Mouse (Mus musculus): ENCODE data around the gene 3425401B19Rik. TPM values are rescaled to one million over a fixed set of nuclear protein-coding genes. Genes with fewer than 3 reads are reported as not detected.
A peak's percentile ranks its signal among the peaks of the same experiment; 100 is the strongest.

3425401B19Rik gene
- polyA plus RNA-seq, 1 experiment from 2014 or later, result 0.30 TPM

DNA sequence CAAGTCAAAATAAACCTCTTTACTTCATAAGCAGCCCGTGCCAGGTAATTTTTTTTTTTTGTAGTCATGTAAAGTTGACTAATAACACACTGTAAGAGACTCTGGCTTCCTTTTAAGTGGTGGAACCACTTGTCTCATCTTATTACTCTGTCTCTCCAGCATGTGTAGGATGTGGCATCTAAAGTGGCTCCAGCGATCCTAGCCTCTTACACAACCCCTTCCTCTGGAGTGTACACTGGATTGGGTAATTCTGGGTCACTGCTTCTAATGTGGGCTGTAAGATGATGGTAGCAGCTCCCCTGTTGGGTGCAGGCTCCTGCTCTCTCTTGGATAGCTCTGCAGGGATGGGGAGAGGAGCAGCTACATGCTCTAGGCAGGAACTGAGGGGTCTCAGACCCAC, 46.6 kb downstream of the 3425401B19Rik start:
- Histone ChIP-seq H3K4me1 (no peaks in the 10 kb centered on the region), H3K36me3 (no peaks in the 10 kb centered on the region), H3K9me3 (no peaks in the 10 kb centered on the region), H3K27me3 (replicated peaks) (no peaks in the 10 kb centered on the region), H3K4me3 (replicated peaks) (no peak overlapping the region), H3K9ac (no peak overlapping the region), H3K27ac (no peak overlapping the region), H3K4me2 (no peak overlapping the region)
- ATAC-seq (ENCODE audit: insufficient read depth, low FRiP score, low read depth), result no peak
- 87% methylated on average over 2 of the region's 2 CpGs for WGBS

DNA sequence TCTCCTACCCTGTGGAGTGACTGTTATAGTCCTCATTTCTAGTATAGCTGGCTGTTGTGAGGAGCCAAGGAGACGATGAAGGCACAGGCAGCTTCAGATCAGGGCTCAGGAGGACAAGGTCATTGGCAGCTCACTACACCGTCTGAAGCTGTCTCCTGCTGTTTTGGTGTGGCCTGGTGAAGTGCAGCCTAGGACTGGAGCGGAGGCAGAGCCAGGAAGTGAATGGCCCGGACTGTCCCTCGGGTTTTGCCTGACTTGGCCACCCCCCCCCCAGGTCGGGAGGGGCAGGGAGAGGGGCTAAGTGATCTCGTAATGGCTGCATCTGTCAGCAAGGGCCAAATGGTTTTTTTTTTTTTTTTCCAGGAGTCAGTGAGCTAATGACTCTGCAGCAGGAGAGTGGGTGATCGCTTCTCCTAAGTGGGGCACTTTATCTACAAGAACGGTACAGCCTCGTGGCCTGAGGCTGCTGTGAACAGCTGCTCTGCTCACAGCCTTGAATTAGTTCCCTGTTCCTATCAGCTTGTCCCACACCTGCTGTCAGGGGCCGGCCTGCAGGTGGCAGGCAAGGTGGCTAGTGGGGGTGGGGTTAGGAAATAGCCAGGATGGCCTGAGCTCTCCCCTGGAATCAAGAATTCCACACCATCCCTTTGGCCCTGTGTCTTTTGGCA, 50.9 kb downstream of the 3425401B19Rik start:
- ATAC-seq (ENCODE audit: insufficient read depth, low FRiP score, low read depth), result peak; percentile 63; the same call in 1 of the 2 replicates
- Histone ChIP-seq H3K4me1 (no peaks in the 10 kb centered on the region), H3K4me2 (no peak overlapping the region)

DNA sequence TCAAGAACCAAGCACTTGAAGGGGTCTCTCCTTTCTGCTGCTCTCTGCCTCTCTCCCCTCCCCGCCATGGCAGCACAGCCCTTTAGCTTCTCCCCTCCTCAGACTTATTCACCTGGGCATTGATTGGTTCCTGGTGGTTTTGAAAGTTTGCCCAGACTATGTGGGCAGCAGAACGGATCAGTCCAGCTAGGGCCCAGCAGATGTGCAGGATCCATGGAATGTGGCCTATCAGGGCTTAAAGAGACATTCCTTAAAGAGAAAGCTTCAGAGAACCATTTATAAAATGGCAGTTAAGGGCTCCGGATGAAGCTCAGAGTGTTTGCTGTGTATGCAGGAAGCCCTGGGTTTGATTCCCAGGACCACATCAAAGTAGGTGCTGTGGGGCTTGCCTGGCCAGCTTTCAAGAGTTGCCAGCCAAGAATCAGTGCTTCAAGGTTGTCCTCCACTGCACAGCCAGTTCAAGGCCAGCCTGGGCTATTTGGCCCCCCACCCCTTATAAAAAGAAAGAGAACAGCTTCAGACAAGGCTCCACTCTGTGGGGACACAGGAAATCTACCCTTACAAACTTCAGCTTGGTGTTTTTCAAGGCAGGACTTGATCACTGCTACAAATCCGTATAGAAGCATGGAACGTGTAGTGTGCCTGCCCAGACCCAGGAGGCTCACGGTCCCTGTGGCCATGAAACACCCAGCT, 52.0 kb downstream of the 3425401B19Rik start:
- Histone ChIP-seq H3K9me3 (no peaks in the 10 kb centered on the region), H3K9ac (no peak overlapping the region), H3K27ac (no peak overlapping the region), H3K4me2 (no peak overlapping the region), H3K27me3 (replicated peaks) (no peaks in the 10 kb centered on the region), H3K4me3 (replicated peaks) (no peak overlapping the region), H3K4me1 (no peaks in the 10 kb centered on the region), H3K36me3 (no peaks in the 10 kb centered on the region)
- ATAC-seq (ENCODE audit: insufficient read depth, low FRiP score, low read depth), result no peak
- 67% methylated on average over 6 of the region's 6 CpGs for WGBS

More for the DNA sequence above, 50.9 kb downstream of the 3425401B19Rik start:
- H3K27ac ChIP-seq, result no peak overlapping the region; the same call in 1 of the 2 replicates
- H3K36me3 ChIP-seq, result no peaks in the 10 kb centered on the region
- H3K9ac ChIP-seq, result no peak overlapping the region
- no peaks in the 10 kb centered on the region for H3K27me3 ChIP-seq (replicated peaks)
- H3K9me3 ChIP-seq, result no peaks in the 10 kb centered on the region
- no peak overlapping the region for H3K4me3 ChIP-seq (replicated peaks)
- 17% methylated on average over 11 of the region's 11 CpGs for WGBS

DNA sequence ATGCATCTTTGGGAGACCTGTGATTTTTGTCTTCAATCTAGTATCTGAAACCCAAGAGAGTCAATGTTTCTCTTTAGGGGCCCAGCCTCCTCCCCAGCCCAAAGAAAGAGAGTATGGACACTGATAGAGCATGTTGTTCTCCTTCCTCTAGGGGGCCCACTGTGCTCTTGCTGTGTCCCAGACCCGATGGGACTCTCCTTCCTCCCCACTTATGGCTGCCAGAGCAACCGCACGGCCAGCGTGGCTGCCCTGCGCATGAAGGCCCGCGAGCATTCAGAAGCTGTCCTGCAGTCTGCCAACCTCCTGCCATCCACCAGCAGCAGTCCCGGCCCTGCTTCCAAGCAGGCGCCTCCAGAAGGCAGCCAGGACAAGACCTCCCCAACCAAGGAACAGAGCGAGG, 56.5 kb downstream of the 3425401B19Rik start:
- Histone ChIP-seq H3K27me3 (replicated peaks) (no peaks in the 10 kb centered on the region), H3K4me1 (no peaks in the 10 kb centered on the region), H3K4me3 (replicated peaks) (no peak overlapping the region), H3K27ac (no peak overlapping the region), H3K36me3 (no peaks in the 10 kb centered on the region), H3K4me2 (no peak overlapping the region), H3K9me3 (no peaks in the 10 kb centered on the region), H3K9ac (no peak overlapping the region)
- no peak for ATAC-seq (ENCODE audit: insufficient read depth, low FRiP score, low read depth)
- WGBS, result 38% methylated on average over 10 of the region's 10 CpGs

DNA sequence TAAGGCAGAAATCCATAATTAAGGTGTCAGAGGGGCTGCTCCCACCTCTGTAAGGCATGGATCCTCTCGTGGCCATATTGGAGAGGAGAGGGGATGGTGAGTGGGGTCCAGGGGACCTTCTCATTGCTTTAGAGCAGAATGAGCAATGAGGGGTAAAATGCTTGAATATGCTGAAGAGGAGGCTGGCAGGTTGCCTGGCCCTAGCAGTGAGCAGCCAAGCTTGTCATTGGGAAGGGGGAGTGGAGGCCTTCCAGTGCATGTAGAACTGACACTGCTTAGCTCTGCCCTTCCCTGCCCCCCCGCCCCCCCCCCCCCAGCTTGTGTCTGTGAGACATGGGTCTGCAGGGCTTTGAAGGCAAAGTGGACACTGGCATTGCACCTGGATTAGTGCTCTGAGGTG, 57.8 kb downstream of the 3425401B19Rik start:
- ATAC-seq (ENCODE audit: insufficient read depth, low FRiP score, low read depth), result no peak
- Histone ChIP-seq H3K27me3 (replicated peaks) (no peaks in the 10 kb centered on the region), H3K9me3 (no peaks in the 10 kb centered on the region), H3K9ac (no peak overlapping the region), H3K4me2 (no peak overlapping the region), H3K36me3 (no peaks in the 10 kb centered on the region), H3K27ac (no peak overlapping the region), H3K4me1 (no peaks in the 10 kb centered on the region), H3K4me3 (replicated peaks) (no peak overlapping the region)
- 48% methylated on average over 2 of the region's 2 CpGs for WGBS

DNA sequence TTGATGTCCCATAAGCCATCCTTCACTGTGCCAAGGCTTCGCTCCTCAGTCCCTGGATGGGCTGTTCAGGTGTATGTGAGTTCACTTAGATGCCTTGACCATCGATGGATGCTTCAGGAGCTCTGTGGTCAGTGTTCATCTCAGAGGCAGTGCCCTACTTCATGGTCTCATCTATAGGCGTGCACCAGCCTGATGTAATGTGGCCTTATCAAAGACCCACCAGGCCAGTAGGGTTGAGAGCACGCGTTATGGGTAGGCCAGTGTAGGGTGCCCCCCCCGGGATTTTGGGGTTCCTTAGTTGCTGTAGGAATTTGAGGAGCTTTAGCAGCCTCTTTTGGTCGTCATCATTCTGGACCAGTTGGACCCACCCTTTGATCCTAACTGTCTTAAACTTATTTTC, 60.3 kb downstream of the 3425401B19Rik start:
- no peaks in the 10 kb centered on the region for H3K36me3 ChIP-seq
- WGBS, result 81% methylated on average over 7 of the region's 7 CpGs
- H3K9ac ChIP-seq, result no peak overlapping the region
- H3K27me3 ChIP-seq (replicated peaks), result no peaks in the 10 kb centered on the region
- H3K27ac ChIP-seq, result no peak overlapping the region
- no peaks in the 10 kb centered on the region for H3K9me3 ChIP-seq
- no peaks in the 10 kb centered on the region for H3K4me1 ChIP-seq
- no peak overlapping the region for H3K4me3 ChIP-seq (replicated peaks)
- ATAC-seq (ENCODE audit: insufficient read depth, low FRiP score, low read depth), result no peak
- no peak overlapping the region for H3K4me2 ChIP-seq

DNA sequence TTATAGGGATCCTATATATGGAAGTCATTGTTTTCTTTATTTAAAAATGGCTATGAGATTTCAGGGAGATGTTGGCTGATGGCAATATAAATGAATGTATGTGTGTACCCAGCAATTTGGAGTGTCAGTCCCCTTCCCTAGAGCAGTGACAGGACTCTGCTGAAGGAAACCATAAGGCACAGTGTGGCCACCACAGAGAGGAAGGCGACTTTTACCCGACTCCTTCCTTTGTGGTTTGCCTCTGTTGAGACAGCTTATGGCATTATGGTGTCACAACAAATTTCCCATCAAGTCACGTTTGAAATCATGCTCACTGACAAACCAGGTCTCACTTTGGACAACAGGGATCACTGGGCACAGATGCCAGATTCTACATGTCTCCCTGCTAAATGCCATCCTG, 60.8 kb downstream of the 3425401B19Rik start:
- ATAC-seq (ENCODE audit: insufficient read depth, low FRiP score, low read depth), result no peak
- WGBS, result 70% methylated on average over 3 of the region's 3 CpGs

DNA sequence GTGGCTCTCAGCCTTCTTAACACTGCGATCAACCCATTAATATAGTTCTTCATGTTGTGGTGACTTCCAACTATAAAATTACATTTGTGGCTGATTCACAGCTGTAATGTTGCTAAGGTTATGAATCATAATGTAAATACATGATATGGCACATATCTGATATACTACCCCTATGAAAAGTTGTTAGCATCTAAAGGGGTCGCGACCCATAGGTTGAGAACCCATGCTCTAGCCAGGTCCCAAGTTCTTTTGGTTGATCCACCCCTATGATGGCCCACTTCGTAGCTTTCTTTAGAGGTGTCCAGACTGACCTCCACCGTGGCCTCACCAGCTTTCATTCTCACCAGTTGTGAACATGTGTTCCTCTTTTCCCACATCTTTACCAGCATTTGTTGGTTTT, 67.8 kb downstream of the 3425401B19Rik start:
- Histone ChIP-seq H3K9ac (no peak overlapping the region), H3K4me2 (no peak overlapping the region), H3K27ac (no peak overlapping the region), H3K36me3 (no peaks in the 10 kb centered on the region), H3K27me3 (replicated peaks) (no peaks in the 10 kb centered on the region), H3K9me3 (no peaks in the 10 kb centered on the region), H3K4me3 (replicated peaks) (no peak overlapping the region), H3K4me1 (no peaks in the 10 kb centered on the region)
- 85% methylated on average over 5 of the region's 5 CpGs for WGBS
- ATAC-seq (ENCODE audit: insufficient read depth, low FRiP score, low read depth), result no peak

More for the DNA sequence above, 60.8 kb downstream of the 3425401B19Rik start:
- H3K4me1 ChIP-seq, result no peaks in the 10 kb centered on the region
- no peak overlapping the region for H3K4me3 ChIP-seq (replicated peaks)
- no peaks in the 10 kb centered on the region for H3K9me3 ChIP-seq
- H3K36me3 ChIP-seq, result no peaks in the 10 kb centered on the region
- no peaks in the 10 kb centered on the region for H3K27me3 ChIP-seq (replicated peaks)
- H3K27ac ChIP-seq, result no peak overlapping the region
- no peak overlapping the region for H3K4me2 ChIP-seq
- H3K9ac ChIP-seq, result no peak overlapping the region

DNA sequence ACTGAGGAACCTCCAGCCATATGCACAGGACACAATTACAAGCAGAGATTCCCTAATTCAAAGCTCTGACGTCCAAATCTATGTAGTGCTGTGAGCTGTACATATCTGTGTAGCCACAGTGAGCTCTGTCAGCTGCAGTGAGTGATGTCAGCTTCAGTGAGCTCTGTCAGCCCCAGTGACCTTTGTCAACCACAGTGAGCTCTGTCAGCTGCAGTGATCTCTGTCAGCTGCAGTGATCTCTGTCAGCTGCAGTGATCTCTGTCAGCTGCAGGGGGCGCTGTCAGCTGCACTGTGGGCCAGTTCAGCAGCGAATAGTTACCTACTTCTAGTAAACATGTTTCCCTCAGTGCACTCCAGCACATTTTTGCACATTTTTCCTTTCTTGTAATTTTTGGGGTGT, 75.7 kb downstream of the 3425401B19Rik start:
- ATAC-seq (ENCODE audit: insufficient read depth, low FRiP score, low read depth), result no peak
- no peaks in the 10 kb centered on the region for H3K4me1 ChIP-seq
- H3K9ac ChIP-seq, result no peak overlapping the region
- H3K27ac ChIP-seq, result no peak overlapping the region
- H3K27me3 ChIP-seq (replicated peaks), result 0 out of 2 replicates have a peak, but pooled peaks cover 6% of the 10 kb centered on the region
- H3K4me3 ChIP-seq (replicated peaks), result no peak overlapping the region
- no peaks in the 10 kb centered on the region for H3K9me3 ChIP-seq
- H3K4me2 ChIP-seq, result no peak overlapping the region
- no peaks in the 10 kb centered on the region for H3K36me3 ChIP-seq
- WGBS, result 15% methylated on average over 3 of the region's 3 CpGs

Other genes starting within 250 kb of the 3425401B19Rik start
- gene Slc18a3, start 220.4 kb downstream of the 3425401B19Rik start, polyA plus RNA-seq (2015; fragmentation: Nextera tagmentation; extraction: Ambion mirVana), result 6.3 and 6.9 TPM in 2 replicates
- gene Chat, start 219.3 kb downstream of the 3425401B19Rik start, polyA plus RNA-seq (2015; fragmentation: Nextera tagmentation; extraction: Ambion mirVana), result 0.68 and 0.91 TPM in 2 replicates
- gene Ercc6, start 171.8 kb downstream of the 3425401B19Rik start, polyA plus RNA-seq (2015; fragmentation: Nextera tagmentation; extraction: Ambion mirVana), result 14.3 and 16.8 TPM in 2 replicates
- 0.86 and 0.93 TPM in 2 replicates for gene Prrxl1, start 85.9 kb downstream of the 3425401B19Rik start, polyA plus RNA-seq (2015; fragmentation: Nextera tagmentation; extraction: Ambion mirVana)
- gene Tmem273, start 100.7 kb upstream of the 3425401B19Rik start, polyA plus RNA-seq (2015; fragmentation: Nextera tagmentation; extraction: Ambion mirVana), result 0.63 and 1.4 TPM in 2 replicates
- not detected in 2 replicates for gene Fam170b, start 148.7 kb upstream of the 3425401B19Rik start, polyA plus RNA-seq (2015; fragmentation: Nextera tagmentation; extraction: Ambion mirVana)
- gene Vstm4, start 171.5 kb upstream of the 3425401B19Rik start, polyA plus RNA-seq (2015; fragmentation: Nextera tagmentation; extraction: Ambion mirVana), result 35.2 and 38.3 TPM in 2 replicates